Mouse (Mus musculus) megakaryocyte progenitor cell, adult 5-6 weeks (primary cell): ENCODE measurements around the gene Banp. TPM values are rescaled to one million over a fixed set of nuclear protein-coding genes. Genes with fewer than 3 reads are reported as not detected.

Experiments
- ATAC-seq: replicated peaks from 2 replicates; pipeline ENCODE4 v1.8.0; 2016; ENCODE audit warnings: mild to moderate bottlenecking, moderate TSS enrichment, inconsistent platforms; ENCODE audit not compliant: poor library complexity
- total RNA-seq, 2 experiments: library from RNA; stranded (forward) in 1 of 2; stranded (reverse) in 1 of 2; fragments of 157-497, 149-512 nt in 1 of 2; fragments of 200-1000 nt in 1 of 2; gene quantifications; 2 replicates each; pipeline versions ENCODE4 v1.2.3 to v1.2.4; 2015 to 2017

Banp gene
- total RNA-seq, 2 experiments from 2014 or later = 7.5 to 21.8 TPM

DNA sequence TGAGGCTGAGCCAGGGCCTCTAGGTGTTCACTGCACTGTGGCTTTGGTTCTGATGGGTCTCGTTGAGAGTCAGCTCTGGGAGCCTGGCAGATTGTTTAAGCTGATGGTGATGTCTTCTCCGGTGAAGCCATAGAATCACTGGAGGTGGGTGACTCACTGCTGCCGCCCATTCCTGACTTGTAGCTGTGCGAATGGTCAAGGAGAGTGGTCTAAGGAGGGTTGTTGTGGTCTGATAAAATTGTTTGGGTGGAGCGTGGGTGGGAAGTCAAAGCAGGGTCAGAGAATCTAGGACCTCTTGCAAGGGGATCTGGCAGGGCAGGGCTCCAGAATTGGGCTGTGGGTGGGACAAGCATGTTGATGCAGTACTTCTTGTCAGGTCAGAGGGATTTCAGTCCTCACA is 61.1 kb downstream of the Banp start:
- no peak for ATAC-seq

DNA sequence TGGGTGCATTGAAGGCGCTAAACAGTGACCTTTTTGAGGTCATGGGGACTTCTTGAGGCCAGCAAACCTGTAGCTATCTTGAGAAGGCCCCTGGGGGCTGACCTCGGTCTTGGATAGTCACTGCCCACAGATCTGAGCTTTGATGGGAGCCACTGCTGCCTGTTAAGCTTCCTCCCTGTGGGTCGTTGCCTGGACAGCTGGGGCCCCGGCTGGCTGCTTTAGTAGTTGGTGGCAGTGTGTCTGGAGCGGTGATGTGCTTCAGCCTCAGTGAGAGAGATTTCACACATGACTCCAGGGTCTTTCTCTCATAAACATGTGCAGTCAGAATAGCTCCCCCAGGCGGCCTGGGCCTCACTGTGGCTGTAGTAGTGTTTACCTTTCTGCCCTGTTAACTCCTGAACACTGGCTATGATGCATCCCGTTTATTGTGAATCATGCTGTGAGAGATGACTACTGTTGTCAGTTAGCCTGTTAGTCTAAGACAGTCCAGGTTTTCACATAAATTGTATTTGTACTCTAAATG is 61.6 kb downstream of the Banp start:
- no peak for ATAC-seq

DNA sequence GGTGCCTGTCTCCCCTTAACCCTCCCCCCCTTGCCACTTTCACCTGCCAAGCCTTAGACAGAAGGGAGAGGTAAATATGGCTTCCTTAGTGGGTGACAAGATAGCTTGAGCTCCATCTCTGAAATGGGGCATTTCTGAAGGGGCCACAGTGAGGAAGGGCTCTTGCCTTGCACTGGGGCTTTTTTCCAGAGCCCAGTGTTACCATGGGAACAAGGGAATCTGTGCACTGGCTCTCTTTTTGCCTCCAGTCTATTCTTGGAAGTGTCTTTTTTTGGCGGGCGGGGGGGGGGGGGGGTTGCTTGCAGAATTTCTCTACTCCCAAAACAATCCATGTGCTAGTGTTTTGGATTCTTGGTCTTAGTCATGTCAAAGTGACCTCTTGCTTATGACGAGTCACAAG is 65.1 kb downstream of the Banp start:
- no peak for ATAC-seq

DNA sequence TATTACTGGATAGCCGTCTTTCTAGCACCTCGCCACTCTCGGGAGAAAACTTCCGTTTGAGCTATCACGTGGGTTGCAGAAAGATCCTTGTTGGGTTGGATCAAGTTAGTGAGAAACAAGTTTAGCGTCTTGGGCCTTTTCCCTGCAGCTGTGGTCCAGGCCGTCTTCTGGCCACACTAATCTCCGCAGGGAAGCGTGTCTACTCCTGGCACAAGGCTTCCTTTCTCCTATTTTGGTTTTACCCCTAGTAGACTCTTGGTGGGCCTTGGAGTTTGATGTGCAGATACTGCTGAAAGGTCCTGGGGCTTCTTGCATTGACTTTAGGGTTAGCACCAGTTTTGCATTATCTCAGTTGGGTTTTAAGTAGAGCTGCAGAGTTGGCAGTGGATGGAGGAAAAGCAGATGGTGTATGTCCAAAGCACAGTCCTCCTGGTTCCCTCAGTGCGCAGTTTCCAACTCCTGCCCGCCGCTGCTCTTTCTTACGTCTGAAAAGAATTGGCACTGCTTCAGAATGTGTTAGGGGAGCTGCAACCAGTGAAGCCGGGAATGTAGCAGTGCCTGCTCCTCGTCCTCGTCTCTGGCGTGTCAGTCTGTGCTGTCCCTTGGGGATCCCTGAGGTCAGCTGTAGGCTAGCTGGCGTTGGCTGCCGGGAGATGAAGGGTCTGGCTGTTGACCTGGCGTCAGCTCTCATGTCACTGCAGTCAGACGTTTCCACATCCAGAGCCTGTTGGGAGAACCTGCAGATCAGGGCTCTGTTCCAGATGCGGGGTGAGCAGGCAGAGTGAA is 68.7 kb downstream of the Banp start:
- no peak for ATAC-seq

- no peak for ATAC-seq
Measured at GRCm38 (mm10) chr8:122019162-122019561, 69.6 kb downstream of the Banp start.

DNA sequence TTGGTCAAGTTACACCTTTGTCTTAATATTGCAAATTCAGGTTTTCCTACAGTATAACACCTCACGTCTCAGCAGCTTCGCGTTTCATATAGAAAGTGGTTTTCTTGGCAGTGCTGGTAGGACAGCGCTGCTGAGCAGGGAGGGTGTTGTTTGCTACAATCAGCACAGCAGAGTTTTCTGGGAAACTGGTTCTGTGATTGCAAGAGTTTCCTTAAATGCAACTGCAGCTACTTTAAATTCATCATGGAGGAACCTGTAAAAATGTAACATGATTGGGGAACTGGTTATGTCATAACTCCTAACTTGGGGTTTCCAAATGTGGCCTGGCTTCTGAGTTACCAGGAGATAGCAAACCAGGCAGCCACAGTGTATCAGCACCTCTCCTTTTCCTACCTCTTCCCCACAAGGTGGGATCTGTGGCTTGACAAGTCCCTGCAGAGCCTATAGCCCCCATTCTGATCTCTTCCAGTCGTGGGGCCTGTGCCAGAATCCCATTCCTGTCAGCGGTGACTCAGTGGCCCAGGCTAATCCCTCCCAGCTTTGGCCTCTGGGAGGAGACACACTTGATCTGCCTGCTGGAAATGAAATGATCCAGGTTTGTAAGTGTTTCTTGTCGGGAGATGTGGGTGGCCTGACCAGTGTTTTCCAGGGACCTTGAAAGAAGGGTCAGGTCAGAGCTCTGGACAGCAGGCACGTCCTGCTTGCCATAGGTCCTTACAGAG is 70.7 kb downstream of the Banp start:
- ATAC-seq = 0 out of 2 replicates have a peak, but pooled peaks have one; percentile 36

- ATAC-seq = peak; percentile 79
Measured at GRCm38 (mm10) chr8:122021725-122022124, 72.2 kb downstream of the Banp start.

GRCm38 (mm10) chr8:122022274-122022673 is 72.7 kb downstream of the Banp start:
- peak; percentile 66 for ATAC-seq

GRCm38 (mm10) chr8:122022705-122023104 is 73.2 kb downstream of the Banp start:
- no peak for ATAC-seq

DNA sequence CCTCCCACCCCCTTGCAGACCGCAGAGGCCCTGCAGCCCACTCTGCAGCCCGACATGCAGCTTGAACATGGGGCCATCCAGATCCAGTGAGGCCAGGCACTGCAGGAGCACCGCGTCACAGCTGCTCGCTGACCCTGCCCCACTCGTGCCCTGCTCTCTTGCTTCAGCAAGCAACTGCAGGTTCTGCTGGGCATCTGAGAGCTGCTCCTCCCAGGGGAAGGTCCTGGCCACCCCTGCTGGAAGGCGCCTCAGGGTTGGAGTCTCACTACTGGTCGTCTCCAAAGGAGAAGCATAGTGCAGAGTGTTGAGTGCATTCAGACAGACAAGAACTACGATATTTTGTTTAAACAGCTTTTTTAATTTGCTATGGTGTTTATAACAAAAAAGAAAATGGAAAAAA is 76.0 kb downstream of the Banp start:
- no peak for ATAC-seq

DNA sequence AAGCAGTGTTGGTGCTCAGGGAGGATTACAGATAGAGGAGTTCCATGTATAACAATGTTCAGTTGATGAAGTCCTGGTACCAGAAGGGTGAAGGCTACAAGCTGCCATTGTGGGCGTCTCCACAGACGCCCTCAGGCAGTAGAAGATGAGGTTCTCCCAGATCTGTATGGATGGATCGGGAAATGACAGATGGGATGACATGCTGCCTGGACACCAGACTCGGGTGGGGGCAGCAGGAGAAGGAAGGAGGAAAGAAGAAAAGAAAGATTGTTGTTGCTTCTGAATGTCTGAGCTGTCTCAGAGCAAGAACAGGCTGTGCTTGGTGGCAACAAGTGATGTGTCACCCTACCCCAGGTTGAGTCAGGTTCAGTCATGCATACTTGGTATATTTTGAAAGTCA is 78.6 kb downstream of the Banp start:
- ATAC-seq = no peak

DNA sequence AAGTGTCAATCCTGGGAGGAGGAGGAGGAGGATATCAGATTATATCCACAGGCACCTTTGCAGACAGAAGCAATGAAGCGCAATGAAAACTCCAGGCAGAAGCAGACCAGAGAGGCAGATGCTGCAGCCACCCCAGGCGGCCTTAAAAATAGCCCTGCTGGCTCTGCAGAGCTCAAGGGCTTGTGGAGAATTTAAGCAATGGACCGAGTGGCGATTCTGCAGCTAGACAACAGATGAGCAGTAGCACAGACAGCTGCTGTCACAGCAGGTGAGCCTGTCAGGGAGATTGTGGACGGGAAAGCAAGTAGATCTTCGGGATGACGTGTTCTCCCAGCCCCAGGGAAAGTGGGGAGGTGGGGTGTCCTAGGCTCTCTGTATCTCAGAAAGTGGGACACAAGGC is 81.4 kb downstream of the Banp start:
- ATAC-seq = no peak

- ATAC-seq = no peak
Measured at GRCm38 (mm10) chr8:122032741-122033140, 83.2 kb downstream of the Banp start.

DNA sequence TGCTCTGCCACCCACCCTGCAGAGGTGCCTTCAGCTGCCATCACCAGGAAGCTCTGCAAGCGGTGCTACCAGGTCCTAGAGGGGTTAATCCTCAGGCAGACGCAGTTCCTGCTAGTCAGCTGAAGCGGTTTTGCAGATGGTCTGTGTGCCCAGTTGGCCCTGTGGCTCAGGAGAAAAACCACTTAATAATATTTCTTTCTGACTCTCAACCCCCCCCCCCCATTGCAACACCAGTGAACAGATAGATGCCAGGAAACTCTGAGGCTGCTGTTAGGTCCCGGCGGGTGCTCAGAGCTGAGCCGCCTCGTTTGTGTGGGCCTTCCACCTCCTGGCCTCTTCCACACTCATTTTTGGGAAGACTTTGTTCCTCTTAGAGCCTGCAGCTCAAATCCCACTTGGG is 86.0 kb downstream of the Banp start:
- peak; percentile 67 for ATAC-seq

DNA sequence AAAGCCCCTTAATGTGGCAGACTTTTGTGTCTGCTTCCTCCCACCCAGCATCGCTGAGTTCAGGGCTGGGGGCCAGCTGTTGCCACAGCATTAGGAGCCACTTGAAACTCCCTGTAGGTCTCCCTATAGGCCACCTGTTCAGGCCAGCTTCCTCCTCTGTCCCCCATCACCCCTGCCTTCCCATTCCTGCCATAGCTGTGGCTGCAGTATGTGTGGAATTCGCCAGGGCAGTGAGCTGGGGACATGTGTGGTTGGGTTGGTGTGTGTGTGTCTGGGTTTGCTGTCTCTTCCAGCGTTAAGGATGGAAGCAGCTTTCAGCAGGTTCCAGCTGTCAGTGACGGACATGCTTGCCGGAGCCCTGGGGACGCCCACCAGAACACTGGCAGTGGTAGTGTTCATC is 86.8 kb downstream of the Banp start:
- ATAC-seq = no peak

GRCm38 (mm10) chr8:122037279-122037678 is 87.7 kb downstream of the Banp start:
- ATAC-seq = no peak

DNA sequence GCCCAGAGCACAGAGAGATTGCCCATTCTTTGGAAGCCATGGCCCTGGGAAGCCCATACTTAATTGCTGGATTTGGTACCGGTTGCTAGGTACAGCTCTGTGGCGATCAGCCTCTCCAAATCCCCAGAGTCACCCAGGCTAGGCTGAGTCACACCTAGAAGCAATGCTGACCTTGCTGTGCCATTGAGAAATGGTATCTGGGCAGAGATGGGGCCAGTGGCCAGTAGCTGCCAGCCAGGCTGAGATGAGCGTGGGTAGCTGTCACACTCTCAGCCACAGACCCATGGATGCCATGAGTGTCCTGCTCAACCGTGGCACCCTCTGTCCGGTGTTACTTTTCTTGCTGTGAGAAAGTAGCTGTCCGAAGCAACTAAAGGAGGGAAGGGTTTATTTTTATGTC is 88.5 kb downstream of the Banp start:
- ATAC-seq = no peak

DNA sequence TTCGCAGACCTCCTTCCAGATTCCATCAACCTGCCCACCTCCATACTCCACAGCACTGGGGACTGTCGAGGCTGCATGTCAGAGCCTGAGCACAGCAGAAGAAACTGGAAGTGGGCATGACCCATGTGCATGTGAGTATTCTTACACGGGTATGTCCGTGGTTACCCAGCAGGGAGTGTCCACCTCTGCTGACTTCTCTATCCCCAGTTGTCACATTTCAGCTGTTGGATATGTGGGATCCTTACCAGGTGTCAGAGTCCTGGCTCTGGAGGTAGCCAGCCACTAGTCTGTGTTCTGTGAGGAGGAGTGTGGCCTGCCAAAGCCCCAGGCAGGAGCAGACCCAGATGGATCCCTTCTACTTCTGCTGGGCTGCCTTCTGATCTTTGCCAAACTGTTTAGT is 89.9 kb downstream of the Banp start:
- ATAC-seq = no peak

- ATAC-seq = no peak
Measured at GRCm38 (mm10) chr8:122047206-122047870, 97.8 kb downstream of the Banp start.

GRCm38 (mm10) chr8:122049266-122049665 is 99.7 kb downstream of the Banp start:
- ATAC-seq = no peak

DNA sequence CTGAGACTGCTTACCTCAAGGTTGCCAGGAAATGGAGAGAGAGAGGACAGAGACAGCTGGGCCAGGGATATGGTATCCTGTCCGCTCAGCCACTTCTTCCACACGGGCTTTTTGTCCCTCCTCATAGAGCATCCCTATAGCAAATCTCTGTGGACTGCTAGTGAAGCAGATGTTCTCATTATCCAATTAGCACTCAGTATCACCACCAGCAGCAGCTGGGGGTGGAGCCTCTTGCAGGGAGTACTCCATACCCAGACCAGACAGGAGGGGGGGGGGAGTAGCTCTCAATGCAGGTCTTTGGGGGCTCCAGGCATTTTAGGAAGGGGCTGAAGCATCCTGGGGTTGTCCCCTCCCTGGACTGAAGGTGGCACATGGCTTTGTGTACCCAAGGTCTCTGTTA is 100.4 kb downstream of the Banp start:
- no peak for ATAC-seq

DNA sequence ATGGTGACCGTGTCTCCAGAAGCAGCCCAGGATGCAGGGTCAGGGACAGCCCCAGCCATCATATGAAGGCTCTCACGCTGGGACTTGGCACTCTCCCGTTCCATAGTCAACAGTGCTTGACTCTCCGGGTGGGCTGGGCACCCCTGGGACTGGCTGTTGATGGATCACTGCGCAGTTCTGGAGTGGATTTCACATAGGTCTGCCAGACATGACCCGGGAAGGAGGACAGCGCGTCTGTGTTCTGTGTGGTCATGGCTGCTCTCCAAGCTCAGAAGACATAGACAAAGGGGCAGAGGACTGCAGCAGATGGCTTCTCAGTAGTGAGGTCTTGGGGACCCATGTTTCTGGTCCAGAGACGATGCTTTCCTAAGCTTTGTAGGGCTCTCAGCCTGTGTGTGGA is 101.1 kb downstream of the Banp start:
- no peak for ATAC-seq
